Mouse (Mus musculus) neural tube, embryonic 13.5 days (tissue): ENCODE data around the gene Pola1. TPM values are rescaled to one million over a fixed set of nuclear protein-coding genes. Genes with fewer than 3 reads are reported as not detected.

Experiments used
- ATAC-seq: fragments of 200-750 bp; cut with Nextera tagmentation; 2 replicates; pipeline ENCODE4 v1.8.0; 2017; ENCODE audit warnings: low read depth, mild to moderate bottlenecking, moderate TSS enrichment, moderate library complexity
- H3K27ac ChIP-seq: fragments of 300-500 bp; sonication (generic); replicated peaks from 2 replicates; pipeline ENCODE4 v1.5.1; 2015; ENCODE audit warnings: moderate library complexity, mild to moderate bottlenecking, inconsistent platforms
- H3K27me3 ChIP-seq: fragments of 300-500 bp; sonication (generic); 2 replicates; pipeline ENCODE4 v1.6.1; 2015; ENCODE audit warnings: mild to moderate bottlenecking, inconsistent platforms
- H3K36me3 ChIP-seq: fragments of 300-500 bp; sonication (generic); 2 replicates; pipeline ENCODE4 v1.6.1; 2015; ENCODE audit warnings: mild to moderate bottlenecking, inconsistent platforms
- H3K4me1 ChIP-seq: fragments of 300-500 bp; sonication (generic); replicated peaks from 2 replicates; pipeline ENCODE4 v1.6.1; 2015; ENCODE audit warnings: inconsistent platforms
- H3K4me2 ChIP-seq: fragments of 300-500 bp; sonication (generic); 2 replicates; pipeline ENCODE4 v1.6.1; 2015; ENCODE audit warnings: inconsistent platforms, mild to moderate bottlenecking, moderate library complexity
- H3K4me3 ChIP-seq: fragments of 300-500 bp; sonication (generic); 2 replicates; pipeline ENCODE4 v1.5.1; 2015; ENCODE audit warnings: mild to moderate bottlenecking, inconsistent platforms
- H3K9ac ChIP-seq: fragments of 300-500 bp; sonication (generic); 2 replicates; pipeline ENCODE4 v1.6.1; 2015; ENCODE audit warnings: moderate library complexity, mild to moderate bottlenecking, inconsistent platforms
- H3K9me3 ChIP-seq: fragments of 300-500 bp; sonication (generic); 2 replicates; pipeline ENCODE4 v1.6.1; 2016; ENCODE audit warnings: inconsistent platforms
- WGBS: fragments of 180-500 bp; shearing (Covaris S2); methylation state at CpG from one replicate; pipeline ENCODE4 v1.1.7; 2015; 5-methylcytosine and 5-hydroxymethylcytosine counted together
- polyA plus RNA-seq: library from polyadenylated mRNA; unstranded; fragments of >200 nt; fragmentation: Nextera tagmentation; extraction: Ambion mirVana; gene quantifications from 2 replicates; pipeline ENCODE4 v1.2.1, GENCODE M21; 2015

Gene Pola1
- polyA plus RNA-seq, 1 experiment from 2014 or later = 4.4 TPM

GRCm38 (mm10) chrX:93281028-93281723, 350.8 kb downstream of the Pola1 start:
- no peaks in the 10 kb centered on the region for H3K9me3 ChIP-seq
- H3K9ac ChIP-seq = no peak overlapping the region
- no peak overlapping the region for H3K4me3 ChIP-seq
- H3K27me3 ChIP-seq = peaks cover 82% of the 10 kb centered on the region
- peak overlapping the region; percentile 25; the same call in 1 of the 2 replicates for H3K4me2 ChIP-seq
- no peaks in the 10 kb centered on the region for H3K36me3 ChIP-seq
- WGBS = 18% methylated on average over 23 of the region's 23 CpGs
- peak; percentile 50; the same call in 1 of the 2 replicates for ATAC-seq
- H3K4me1 ChIP-seq = no peaks in the 10 kb centered on the region
- no peak overlapping the region for H3K27ac ChIP-seq

- Histone ChIP-seq H3K9me3 (no peaks in the 10 kb centered on the region), H3K4me2 (no peak overlapping the region), H3K9ac (no peak overlapping the region), H3K27me3 (peaks cover 73% of the 10 kb centered on the region), H3K4me1 (no peaks in the 10 kb centered on the region), H3K4me3 (no peak overlapping the region), H3K27ac (no peak overlapping the region), H3K36me3 (no peaks in the 10 kb centered on the region)
- ATAC-seq = no peak
- 38% methylated on average over 8 of the region's 11 CpGs for WGBS
Measured at GRCm38 (mm10) chrX:93279940-93280339, 352.0 kb downstream of the Pola1 start.

GRCm38 (mm10) chrX:93275689-93276088, 356.3 kb downstream of the Pola1 start:
- 49% methylated on average over 3 of the region's 3 CpGs for WGBS
- Histone ChIP-seq H3K4me3 (no peak overlapping the region), H3K4me2 (no peak overlapping the region), H3K27me3 (peaks cover 35% of the 10 kb centered on the region), H3K27ac (no peak overlapping the region), H3K4me1 (no peaks in the 10 kb centered on the region), H3K36me3 (no peaks in the 10 kb centered on the region), H3K9me3 (no peaks in the 10 kb centered on the region), H3K9ac (no peak overlapping the region)
- no peak for ATAC-seq

Other genes starting within 250 kb of the Pola1 start
- gene Pcyt1b, start 22.7 kb upstream of the Pola1 start, polyA plus RNA-seq = 21.8 and 22.3 TPM in 2 replicates
- gene Pdk3, start 200.0 kb upstream of the Pola1 start, polyA plus RNA-seq = 25.5 and 31.2 TPM in 2 replicates